Mouse (Mus musculus): ENCODE measurements around the gene Eddm3b. TPM values are rescaled to one million over a fixed set of nuclear protein-coding genes. Genes with fewer than 3 reads are reported as not detected.

The Eddm3b gene
- polyA plus RNA-seq, 1 experiment from 2014 or later, result not detected

DNA sequence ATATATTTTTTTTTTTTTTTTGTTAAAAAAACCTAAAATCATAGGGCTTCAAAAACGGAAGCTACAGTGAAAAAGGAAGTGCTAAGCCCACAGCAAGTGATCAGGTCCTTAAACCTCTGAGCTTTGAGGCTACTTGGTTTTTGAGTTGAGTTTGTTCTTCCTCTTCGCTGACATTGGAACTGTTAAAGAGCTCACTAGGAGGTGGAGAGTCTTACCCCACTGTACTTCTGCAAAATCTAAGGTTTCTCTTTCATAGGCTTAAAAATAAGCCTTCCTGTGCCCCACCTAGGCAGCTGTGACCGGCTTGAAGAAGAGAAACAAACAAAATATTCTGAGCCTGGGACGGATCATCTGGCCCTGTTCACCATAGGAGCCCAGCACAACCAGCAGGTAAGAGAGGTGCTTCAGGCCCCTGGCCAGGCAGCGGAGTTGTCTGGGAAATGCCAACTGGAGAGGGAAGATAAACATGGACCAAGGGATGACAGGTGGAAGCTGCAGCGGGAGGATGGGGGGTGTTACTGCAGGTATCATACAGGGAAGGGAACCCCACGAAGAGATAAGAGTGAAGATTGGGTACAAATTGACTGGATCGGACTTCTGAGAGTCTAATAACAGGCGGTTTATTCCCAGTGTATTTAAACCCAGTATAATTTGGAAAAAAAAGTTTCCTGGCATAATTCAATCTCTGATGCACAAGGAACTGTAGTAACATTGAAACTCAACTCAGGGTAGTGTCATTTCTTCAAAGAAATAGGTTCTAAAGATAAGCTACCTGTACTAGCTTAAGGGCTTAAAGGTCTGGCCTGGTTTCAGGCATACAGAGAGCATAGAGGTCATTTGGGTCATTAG is 14.8 kb downstream of the Eddm3b start:
- Histone ChIP-seq H3K4me2 (peak overlapping the region; percentile 62), H3K27ac (ENCODE audit: low read depth, low read length) (peak overlapping the region; percentile 97), H3K36me3 (ENCODE audit: control insufficient read depth, insufficient read depth, low read length) (no peaks in the 10 kb centered on the region), H3K9ac (ENCODE audit: low read depth, low read length) (peak overlapping the region; percentile 66; the same call in 1 of the 2 replicates), H3K9me3 (ENCODE audit: control insufficient read depth, low read length) (no peaks in the 10 kb centered on the region), H3K27me3 (replicated peaks; ENCODE audit: control insufficient read depth, insufficient read depth, low read length) (no peaks in the 10 kb centered on the region), H3K4me1 (replicated peaks; ENCODE audit: control insufficient read depth, insufficient read depth, low read length) (peaks cover 51% of the 10 kb centered on the region), H3K4me3 (ENCODE audit: low read depth, low read length) (no peak overlapping the region)
- ATAC-seq (replicated peaks; ENCODE audit: low FRiP score), result no peak; the same call in 1 of the 2 replicates
- 38% methylated on average over 9 of the region's 9 CpGs for WGBS
- no peak for DNase-seq (ENCODE audit: low spot score)

DNA sequence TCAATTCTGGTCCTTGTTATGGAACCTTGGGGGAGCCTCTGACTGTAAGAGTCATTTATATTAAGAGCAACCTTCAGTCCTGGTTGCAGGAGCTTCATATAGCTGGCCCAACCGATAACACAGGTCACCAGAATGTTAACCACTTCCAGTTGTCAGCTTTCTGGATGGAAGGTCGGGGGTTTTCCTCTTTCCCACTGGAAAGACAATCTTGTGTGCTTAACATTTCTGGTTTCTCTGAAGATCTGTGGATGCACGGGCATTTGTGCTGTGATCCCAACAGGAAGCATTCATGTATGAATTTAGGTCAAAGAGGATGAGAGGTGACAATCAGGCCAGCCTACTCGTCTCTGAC is 15.4 kb downstream of the Eddm3b start:
- ATAC-seq (replicated peaks; ENCODE audit: low FRiP score), result no peak
- H3K27ac ChIP-seq (ENCODE audit: low read depth, low read length), result peak overlapping the region; percentile 97
- DNase-seq (ENCODE audit: low spot score), result no peak
- H3K36me3 ChIP-seq (ENCODE audit: control insufficient read depth, insufficient read depth, low read length), result no peaks in the 10 kb centered on the region
- peak overlapping the region; percentile 62 for H3K4me2 ChIP-seq
- H3K9me3 ChIP-seq (ENCODE audit: control insufficient read depth, low read length), result no peaks in the 10 kb centered on the region
- H3K9ac ChIP-seq (ENCODE audit: low read depth, low read length), result peak overlapping the region; percentile 66
- H3K27me3 ChIP-seq (replicated peaks; ENCODE audit: control insufficient read depth, insufficient read depth, low read length), result no peaks in the 10 kb centered on the region
- peak overlapping the region; percentile 29; the same call in 1 of the 2 replicates for H3K4me3 ChIP-seq (ENCODE audit: low read depth, low read length)
- peaks cover 51% of the 10 kb centered on the region for H3K4me1 ChIP-seq (replicated peaks; ENCODE audit: control insufficient read depth, insufficient read depth, low read length)
- 34% methylated on average over 4 of the region's 4 CpGs for WGBS

DNA sequence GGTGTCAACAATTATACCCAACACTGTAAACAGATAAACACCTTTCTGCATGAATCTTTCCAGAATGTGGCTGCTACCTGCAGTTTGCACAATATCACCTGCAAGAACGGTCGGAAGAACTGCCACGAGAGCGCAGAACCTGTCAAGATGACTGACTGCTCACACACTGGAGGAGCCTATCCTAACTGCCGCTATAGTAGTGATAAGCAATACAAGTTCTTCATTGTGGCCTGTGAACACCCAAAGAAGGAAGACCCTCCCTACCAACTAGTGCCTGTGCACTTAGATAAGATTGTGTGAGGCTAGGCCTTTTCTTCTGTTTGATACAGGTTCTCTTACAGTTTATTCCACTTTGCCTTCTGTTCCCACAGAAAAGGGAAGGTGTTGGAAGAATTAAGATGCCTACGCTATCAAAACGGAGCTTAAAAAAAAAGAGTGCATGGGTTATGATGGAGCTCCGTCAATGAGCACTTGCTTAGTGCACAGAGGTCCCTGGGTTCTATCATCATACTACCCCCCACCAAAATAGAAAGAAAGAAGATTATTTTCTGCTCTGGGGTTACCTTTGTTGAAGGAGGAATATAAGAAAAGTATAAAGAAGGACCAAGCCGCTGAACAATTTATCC is 16.2 kb downstream of the Eddm3b start:
- peak; percentile 56 for DNase-seq (ENCODE audit: low spot score)
- Histone ChIP-seq H3K27me3 (replicated peaks; ENCODE audit: control insufficient read depth, insufficient read depth, low read length) (no peaks in the 10 kb centered on the region), H3K9me3 (ENCODE audit: control insufficient read depth, low read length) (no peaks in the 10 kb centered on the region), H3K4me3 (ENCODE audit: low read depth, low read length) (peak overlapping the region; percentile 29), H3K9ac (ENCODE audit: low read depth, low read length) (peak overlapping the region; percentile 66), H3K4me1 (replicated peaks; ENCODE audit: control insufficient read depth, insufficient read depth, low read length) (peaks cover 51% of the 10 kb centered on the region), H3K4me2 (peak overlapping the region; percentile 62), H3K36me3 (ENCODE audit: control insufficient read depth, insufficient read depth, low read length) (no peaks in the 10 kb centered on the region), H3K27ac (ENCODE audit: low read depth, low read length) (peak overlapping the region; percentile 97)
- peak; percentile 88 for ATAC-seq (replicated peaks; ENCODE audit: low FRiP score)
- WGBS, result 34% methylated on average over 9 of the region's 9 CpGs

DNA sequence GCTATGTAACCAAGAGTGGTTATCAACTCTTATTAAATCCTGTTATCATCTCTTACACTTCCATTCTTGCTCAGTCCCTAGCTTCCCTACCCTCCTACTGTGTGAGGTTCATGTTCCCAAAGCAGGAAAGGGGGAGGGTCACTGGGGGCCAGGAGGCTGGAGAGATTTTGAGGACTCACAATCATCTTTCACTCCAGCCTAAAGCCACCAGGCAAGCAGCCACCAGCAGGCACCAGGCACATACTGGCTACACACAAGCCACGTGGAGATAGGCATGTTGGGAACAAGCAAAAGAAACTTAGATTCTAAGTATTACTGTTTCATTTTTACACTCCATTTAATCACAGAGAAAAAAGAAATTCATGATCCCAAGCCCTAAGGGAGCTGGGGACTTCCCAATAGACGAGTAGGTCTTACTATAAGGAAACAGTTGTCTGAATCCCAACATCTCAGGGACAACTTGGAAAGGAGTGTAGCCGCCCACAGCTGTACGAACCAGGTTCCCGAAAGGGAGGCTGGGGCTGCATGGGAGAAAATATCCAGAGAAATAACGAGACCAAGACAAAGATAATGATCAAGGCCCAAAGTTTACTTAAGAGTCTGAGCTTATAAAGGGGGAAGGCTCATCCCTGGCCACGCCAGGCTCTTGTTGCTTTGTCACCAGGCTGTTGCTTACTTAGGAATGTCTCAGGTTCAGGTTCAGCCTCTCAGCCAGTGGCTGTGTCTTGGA is 17.0 kb downstream of the Eddm3b start:
- Histone ChIP-seq H3K4me2 (peak overlapping the region; percentile 62), H3K9ac (ENCODE audit: low read depth, low read length) (peak overlapping the region; percentile 51), H3K27me3 (replicated peaks; ENCODE audit: control insufficient read depth, insufficient read depth, low read length) (no peaks in the 10 kb centered on the region), H3K4me1 (replicated peaks; ENCODE audit: control insufficient read depth, insufficient read depth, low read length) (peaks cover 51% of the 10 kb centered on the region), H3K27ac (ENCODE audit: low read depth, low read length) (peak overlapping the region; percentile 97), H3K9me3 (ENCODE audit: control insufficient read depth, low read length) (no peaks in the 10 kb centered on the region), H3K4me3 (ENCODE audit: low read depth, low read length) (no peak overlapping the region), H3K36me3 (ENCODE audit: control insufficient read depth, insufficient read depth, low read length) (no peaks in the 10 kb centered on the region)
- WGBS, result 53% methylated on average over 7 of the region's 7 CpGs
- DNase-seq (ENCODE audit: low spot score) (no peak), ATAC-seq (replicated peaks; ENCODE audit: low FRiP score) (no peak)

DNA sequence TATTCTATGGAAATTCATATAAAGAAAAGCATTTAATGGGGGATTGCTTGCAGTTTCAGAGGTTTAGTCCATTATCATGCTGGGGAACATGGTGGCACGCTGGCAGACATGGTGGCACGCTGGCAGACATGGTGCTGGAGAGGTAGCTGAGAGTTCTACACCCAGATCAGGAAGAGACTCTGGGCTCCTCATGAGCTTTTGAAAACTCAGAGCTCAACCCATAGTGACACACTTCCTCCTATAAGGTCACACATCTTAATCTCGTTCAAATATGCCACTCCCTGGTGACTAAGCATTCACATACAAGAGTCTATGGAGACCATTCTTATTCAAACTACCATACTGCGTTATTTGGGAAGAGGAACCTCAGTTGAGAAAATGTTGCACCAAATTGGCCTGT is 18.1 kb downstream of the Eddm3b start:
- 75% methylated on average over 4 of the region's 4 CpGs for whole genome bisulfite sequencing
- H3K9ac ChIP-seq (ENCODE audit: low read depth, low read length), result no peak overlapping the region
- peaks cover 44% of the 10 kb centered on the region for H3K4me1 ChIP-seq (replicated peaks; ENCODE audit: control insufficient read depth, insufficient read depth, low read length)
- peak overlapping the region; percentile 97 for H3K27ac ChIP-seq (ENCODE audit: low read depth, low read length)
- no peak for DNase-seq (ENCODE audit: low spot score)
- H3K4me3 ChIP-seq (ENCODE audit: low read depth, low read length), result no peak overlapping the region
- H3K36me3 ChIP-seq (ENCODE audit: control insufficient read depth, insufficient read depth, low read length), result no peaks in the 10 kb centered on the region
- H3K9me3 ChIP-seq (ENCODE audit: control insufficient read depth, low read length), result no peaks in the 10 kb centered on the region
- H3K4me2 ChIP-seq, result peak overlapping the region; percentile 9; the same call in 1 of the 2 replicates
- H3K27me3 ChIP-seq (replicated peaks; ENCODE audit: control insufficient read depth, insufficient read depth, low read length), result no peaks in the 10 kb centered on the region
- peak; percentile 46 for ATAC-seq (replicated peaks; ENCODE audit: low FRiP score)

DNA sequence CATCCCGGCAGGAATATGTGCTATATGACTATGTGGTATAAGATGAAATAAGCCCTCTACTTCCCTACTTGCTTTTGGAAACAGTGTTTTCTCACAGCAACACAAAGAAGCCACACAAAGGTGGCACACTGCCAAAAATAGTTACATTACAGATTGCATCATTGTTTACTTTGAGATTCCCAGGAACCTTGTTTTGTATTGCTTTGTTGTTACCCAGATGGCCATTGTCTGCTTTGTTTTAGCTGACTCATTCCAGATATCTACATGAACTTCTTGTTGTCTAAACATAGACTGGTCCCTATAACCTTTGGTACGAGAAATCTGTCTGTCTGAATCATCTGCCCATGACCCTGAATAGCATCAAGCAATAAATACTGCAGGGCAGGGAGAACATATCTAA is 26.1 kb downstream of the Eddm3b start:
- no peak for ATAC-seq (replicated peaks; ENCODE audit: low FRiP score)
- Histone ChIP-seq H3K27me3 (replicated peaks; ENCODE audit: control insufficient read depth, insufficient read depth, low read length) (no peaks in the 10 kb centered on the region), H3K4me3 (ENCODE audit: low read depth, low read length) (no peak overlapping the region), H3K36me3 (ENCODE audit: control insufficient read depth, insufficient read depth, low read length) (no peaks in the 10 kb centered on the region), H3K4me2 (no peak overlapping the region), H3K4me1 (replicated peaks; ENCODE audit: control insufficient read depth, insufficient read depth, low read length) (peaks cover 21% of the 10 kb centered on the region), H3K27ac (ENCODE audit: low read depth, low read length) (no peak overlapping the region), H3K9me3 (ENCODE audit: control insufficient read depth, low read length) (no peaks in the 10 kb centered on the region), H3K9ac (ENCODE audit: low read depth, low read length) (no peak overlapping the region)
- 80% methylated on average over 2 of the region's 2 CpGs for WGBS
- no peak for DNase-seq (ENCODE audit: low spot score)

DNA sequence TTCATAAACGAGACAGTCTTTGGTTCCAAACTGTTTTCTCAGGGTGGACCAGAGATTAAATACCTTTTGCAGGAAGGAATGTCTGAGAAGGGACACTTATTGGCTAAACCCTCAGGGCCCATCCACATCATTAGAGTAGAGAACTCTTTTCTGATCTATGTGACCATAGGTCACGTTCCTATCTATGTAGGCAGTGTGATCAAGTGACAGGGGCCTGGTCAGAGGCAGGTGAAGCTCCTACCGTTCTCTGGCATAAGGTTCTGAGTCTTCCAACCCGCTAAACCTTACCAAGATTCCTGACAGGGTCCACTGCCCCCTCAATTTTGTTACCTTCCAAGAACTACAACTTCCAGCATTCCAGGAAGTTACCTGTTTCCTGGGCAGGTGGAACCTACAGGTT is 27.9 kb downstream of the Eddm3b start:
- ATAC-seq (replicated peaks; ENCODE audit: low FRiP score), result 0 out of 2 replicates have a peak, but pooled peaks have one; percentile 28
- Histone ChIP-seq H3K9me3 (ENCODE audit: control insufficient read depth, low read length) (no peaks in the 10 kb centered on the region), H3K4me3 (ENCODE audit: low read depth, low read length) (no peak overlapping the region), H3K36me3 (ENCODE audit: control insufficient read depth, insufficient read depth, low read length) (no peaks in the 10 kb centered on the region), H3K27me3 (replicated peaks; ENCODE audit: control insufficient read depth, insufficient read depth, low read length) (no peaks in the 10 kb centered on the region), H3K27ac (ENCODE audit: low read depth, low read length) (peak overlapping the region; percentile 68), H3K9ac (ENCODE audit: low read depth, low read length) (0 out of 2 replicates have a peak overlapping the region, but pooled peaks have one; percentile 16), H3K4me2 (no peak overlapping the region), H3K4me1 (replicated peaks; ENCODE audit: control insufficient read depth, insufficient read depth, low read length) (peaks cover 24% of the 10 kb centered on the region)
- no peak for DNase-seq (ENCODE audit: low spot score)
- 85% methylated on average over 4 of the region's 4 CpGs for WGBS

DNA sequence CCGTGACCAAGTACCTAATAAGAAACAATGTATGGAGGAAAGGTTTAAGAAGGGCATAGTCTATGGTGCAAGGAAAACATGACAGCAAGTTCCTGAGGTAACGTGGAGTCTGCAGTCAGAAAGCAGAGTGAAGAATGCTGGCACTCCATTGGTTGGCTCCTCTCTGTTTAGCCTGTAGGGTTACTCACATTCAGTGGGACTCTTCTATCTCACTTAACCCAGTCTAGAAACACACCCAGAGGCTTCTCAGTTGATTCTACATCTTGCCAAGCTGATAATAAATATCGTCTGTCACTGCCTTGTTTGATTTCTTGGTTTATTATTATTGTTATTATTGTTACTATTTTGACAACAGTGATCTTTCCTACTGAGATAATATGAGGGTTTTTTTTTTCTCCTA is 28.3 kb downstream of the Eddm3b start:
- DNase-seq (ENCODE audit: low spot score) (no peak), ATAC-seq (replicated peaks; ENCODE audit: low FRiP score) (peak; percentile 89)
- H3K4me3 ChIP-seq (ENCODE audit: low read depth, low read length), result no peak overlapping the region
- H3K27me3 ChIP-seq (replicated peaks; ENCODE audit: control insufficient read depth, insufficient read depth, low read length), result no peaks in the 10 kb centered on the region
- no peaks in the 10 kb centered on the region for H3K36me3 ChIP-seq (ENCODE audit: control insufficient read depth, insufficient read depth, low read length)
- peak overlapping the region; percentile 68 for H3K27ac ChIP-seq (ENCODE audit: low read depth, low read length)
- peaks cover 24% of the 10 kb centered on the region for H3K4me1 ChIP-seq (replicated peaks; ENCODE audit: control insufficient read depth, insufficient read depth, low read length)
- no peak overlapping the region for H3K9ac ChIP-seq (ENCODE audit: low read depth, low read length)
- H3K4me2 ChIP-seq, result no peak overlapping the region
- H3K9me3 ChIP-seq (ENCODE audit: control insufficient read depth, low read length), result no peaks in the 10 kb centered on the region
- WGBS, result 62% methylated on average over 3 of the region's 3 CpGs
